Mouse (Mus musculus): Measurements from ENCODE around the gene Kif23. TPM values are rescaled to one million over a fixed set of nuclear protein-coding genes. Genes with fewer than 3 reads are reported as not detected.

The Kif23 gene
- total and polyA plus RNA-seq, 3 experiments, result 0.45 to 0.68 (median 0.52) TPM

DNA sequence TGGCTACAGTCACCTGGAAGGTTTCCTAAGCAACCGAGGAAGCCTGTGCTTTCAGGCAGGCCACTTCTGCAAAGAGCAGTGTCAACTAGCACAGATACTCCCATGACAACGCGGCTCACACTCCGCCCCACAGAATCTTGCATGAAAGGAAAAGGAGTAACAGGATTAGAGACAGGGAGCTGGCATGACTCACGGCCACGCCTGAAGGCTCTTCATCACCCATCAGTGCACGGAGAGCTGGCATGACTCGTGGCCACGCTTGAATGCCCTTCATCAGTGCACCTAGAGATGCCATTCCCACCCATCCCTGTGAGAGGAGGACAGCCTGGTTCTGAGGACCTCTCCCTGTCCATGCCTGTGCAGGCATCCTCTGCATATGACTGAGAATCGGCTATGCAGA, 20.8 kb upstream of the Kif23 start:
- H3K36me3 ChIP-seq (ENCODE audit: control insufficient read depth, insufficient read depth, low read length), result no peaks in the 10 kb centered on the region
- no peak overlapping the region for H3K9ac ChIP-seq (ENCODE audit: low read depth, low read length)
- no peaks in the 10 kb centered on the region for H3K27me3 ChIP-seq (ENCODE audit: control insufficient read depth, insufficient read depth, low read length)
- H3K79me2 ChIP-seq (replicated peaks; ENCODE audit: control insufficient read depth, insufficient read depth, low read length), result no peaks in the 10 kb centered on the region
- WGBS, result 61% methylated on average over 10 of the region's 10 CpGs
- no peak overlapping the region for H3K27ac ChIP-seq
- intact Hi-C loops (cut with DNase I), result loop anchor here (5.0 to 10.0 kb wide), 3 partner anchors 70 to 587 kb away; no protein-coding TSS in a partner anchor
- peak in 1 of 2 experiments; percentile 32 for DNase-seq
- no peaks in the 10 kb centered on the region for H3K4me1 ChIP-seq (ENCODE audit: control insufficient read depth, insufficient read depth, low read length)
- no peak for TF ChIP-seq EP300 (IDR thresholded peaks at IDR 0.05; ENCODE audit: insufficient read depth, low read depth, low read length)
- no peak for TF ChIP-seq POLR2A (IDR thresholded peaks at IDR 0.05; ENCODE audit: insufficient read depth, low read depth, low read length)
- TF ChIP-seq CTCF (IDR thresholded peaks at IDR 0.05), result no peak
- H3K4me3 ChIP-seq, result no peak overlapping the region

DNA sequence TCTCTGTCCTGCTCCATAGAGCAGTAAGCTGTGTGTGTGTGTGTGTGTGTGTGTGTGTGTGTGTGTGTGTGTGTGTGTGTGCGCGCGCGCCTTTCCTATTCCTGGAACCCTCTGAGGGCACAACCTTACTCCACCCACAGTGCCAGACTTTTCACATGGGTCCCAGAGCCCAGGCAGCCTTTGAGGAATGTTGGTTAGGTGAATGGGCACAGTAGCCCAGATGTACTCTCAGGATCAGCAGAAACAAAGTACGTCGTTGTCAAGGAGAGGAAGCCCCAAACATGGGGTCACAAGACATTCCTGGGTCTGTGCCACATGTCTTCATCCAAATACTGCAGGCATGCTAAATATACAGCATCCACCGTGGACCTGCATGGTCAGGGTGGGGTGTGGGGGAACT, 19.4 kb upstream of the Kif23 start:
- intact Hi-C loops (cut with DNase I), result loop anchor here (1.0 to 10.0 kb wide), 4 partner anchors 19 to 589 kb away; no protein-coding TSS in a partner anchor
- Histone ChIP-seq H3K4me1 (ENCODE audit: control insufficient read depth, insufficient read depth, low read length) (no peaks in the 10 kb centered on the region), H3K27ac (no peak overlapping the region), H3K27me3 (ENCODE audit: control insufficient read depth, insufficient read depth, low read length) (no peaks in the 10 kb centered on the region), H3K79me2 (replicated peaks; ENCODE audit: control insufficient read depth, insufficient read depth, low read length) (no peaks in the 10 kb centered on the region), H3K4me3 (no peak overlapping the region), H3K9ac (ENCODE audit: low read depth, low read length) (no peak overlapping the region), H3K36me3 (ENCODE audit: control insufficient read depth, insufficient read depth, low read length) (no peaks in the 10 kb centered on the region)
- WGBS, result 79% methylated on average over 7 of the region's 7 CpGs
- TF ChIP-seq EP300 (IDR thresholded peaks at IDR 0.05; ENCODE audit: insufficient read depth, low read depth, low read length), result no peak
- TF ChIP-seq POLR2A (IDR thresholded peaks at IDR 0.05; ENCODE audit: insufficient read depth, low read depth, low read length), result no peak
- TF ChIP-seq CTCF (IDR thresholded peaks at IDR 0.05), result no peak
- DNase-seq, result no peak

DNA sequence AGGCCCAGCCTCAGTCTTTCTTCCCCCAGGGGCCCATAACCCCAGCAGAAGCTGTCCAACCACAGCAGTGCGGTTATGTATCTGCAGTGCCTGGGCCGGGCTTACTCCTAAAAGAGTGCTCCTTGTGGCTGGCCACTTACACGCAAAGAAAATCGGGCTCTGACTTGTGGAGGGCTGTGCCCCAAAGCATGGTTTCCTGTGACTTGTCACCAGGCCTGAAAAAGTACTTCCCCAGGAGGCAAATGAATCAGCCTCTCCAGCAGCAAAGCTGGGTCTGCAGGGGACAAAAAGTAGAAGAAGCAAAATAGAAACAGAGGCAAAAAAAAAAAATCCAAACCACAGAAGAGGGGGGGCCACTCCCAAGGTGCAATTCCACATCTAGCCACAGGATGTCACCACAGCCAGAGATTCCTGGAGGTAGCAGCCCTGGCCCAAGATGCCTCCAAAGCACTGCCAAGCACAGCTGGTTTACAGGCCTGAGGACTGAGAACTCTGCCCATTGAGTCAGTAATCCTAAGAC, 18.9 kb upstream of the Kif23 start:
- peak; percentile 78 to 80 for DNase-seq
- intact Hi-C loops (cut with DNase I), result loop anchor here (1.0 to 10.0 kb wide), 4 partner anchors 20 to 589 kb away; no protein-coding TSS in a partner anchor
- Histone ChIP-seq H3K79me2 (replicated peaks; ENCODE audit: control insufficient read depth, insufficient read depth, low read length) (no peaks in the 10 kb centered on the region), H3K4me1 (ENCODE audit: control insufficient read depth, insufficient read depth, low read length) (peaks cover 3% of the 10 kb centered on the region; the same call in 1 of the 2 replicates), H3K36me3 (ENCODE audit: control insufficient read depth, insufficient read depth, low read length) (no peaks in the 10 kb centered on the region), H3K9ac (ENCODE audit: low read depth, low read length) (no peak overlapping the region), H3K4me3 (no peak overlapping the region), H3K27me3 (ENCODE audit: control insufficient read depth, insufficient read depth, low read length) (no peaks in the 10 kb centered on the region), H3K27ac (no peak overlapping the region)
- TF ChIP-seq POLR2A (IDR thresholded peaks at IDR 0.05; ENCODE audit: insufficient read depth, low read depth, low read length) (no peak), EP300 (IDR thresholded peaks at IDR 0.05; ENCODE audit: insufficient read depth, low read depth, low read length) (peak; percentile 89), CTCF (IDR thresholded peaks at IDR 0.05) (peak; percentile 96)
- WGBS, result 36% methylated on average over 4 of the region's 4 CpGs

DNA sequence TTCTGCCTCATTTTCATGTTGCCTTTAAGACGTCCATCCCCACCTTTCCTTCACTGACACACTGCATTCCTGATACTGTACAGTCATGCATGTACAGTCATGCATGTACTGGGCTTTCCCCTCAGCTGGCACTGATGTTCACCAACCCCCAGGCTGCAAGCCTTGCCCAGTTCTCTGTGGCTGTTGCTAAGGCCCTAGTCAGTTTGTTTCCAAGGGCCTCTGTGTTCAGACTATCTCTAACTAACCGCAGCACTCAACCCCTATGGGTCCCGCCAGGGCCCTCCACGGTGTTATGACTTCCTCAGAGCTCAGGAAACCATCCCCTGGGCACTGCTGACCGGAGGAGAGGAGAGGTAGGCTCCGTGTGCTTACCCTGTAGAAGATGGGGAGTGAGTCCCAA, 16.8 kb upstream of the Kif23 start:
- DNase-seq, result no peak
- intact Hi-C loops (cut with DNase I), result loop anchor here (10.0 kb wide), 1 partner anchor 591 kb away; no protein-coding TSS in a partner anchor
- Histone ChIP-seq H3K36me3 (ENCODE audit: control insufficient read depth, insufficient read depth, low read length) (no peaks in the 10 kb centered on the region), H3K79me2 (replicated peaks; ENCODE audit: control insufficient read depth, insufficient read depth, low read length) (no peaks in the 10 kb centered on the region), H3K9ac (ENCODE audit: low read depth, low read length) (no peak overlapping the region), H3K4me3 (no peak overlapping the region), H3K4me1 (ENCODE audit: control insufficient read depth, insufficient read depth, low read length) (peaks cover 3% of the 10 kb centered on the region; the same call in 1 of the 2 replicates), H3K27ac (no peak overlapping the region), H3K27me3 (ENCODE audit: control insufficient read depth, insufficient read depth, low read length) (no peaks in the 10 kb centered on the region)
- TF ChIP-seq CTCF (IDR thresholded peaks at IDR 0.05) (no peak), EP300 (IDR thresholded peaks at IDR 0.05; ENCODE audit: insufficient read depth, low read depth, low read length) (no peak), POLR2A (IDR thresholded peaks at IDR 0.05; ENCODE audit: insufficient read depth, low read depth, low read length) (no peak)
- 52% methylated on average over 6 of the region's 6 CpGs for WGBS

DNA sequence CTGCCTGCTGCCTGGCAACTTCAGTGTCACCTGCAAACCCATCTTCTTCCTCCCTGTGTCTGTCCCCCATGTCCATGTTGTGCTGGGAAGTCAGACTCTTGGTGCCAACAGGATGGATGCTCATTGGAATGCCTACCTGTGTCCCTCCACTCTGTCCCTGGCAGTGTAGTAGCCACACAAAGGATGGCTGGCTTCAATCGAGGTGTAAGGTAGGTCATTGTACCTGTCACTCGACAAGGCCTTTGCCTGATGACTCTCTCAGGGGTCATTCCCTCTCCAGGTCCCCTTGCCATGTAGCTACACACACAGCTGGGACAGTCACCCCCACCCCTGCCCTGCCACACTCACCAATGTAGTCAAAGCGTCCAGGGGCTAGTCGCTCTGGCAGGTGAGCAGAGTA, 14.6 kb upstream of the Kif23 start:
- intact Hi-C loops (cut with DNase I), result loop anchor here (10.0 kb wide), 1 partner anchor 594 kb away; no protein-coding TSS in a partner anchor
- H3K79me2 ChIP-seq (replicated peaks; ENCODE audit: control insufficient read depth, insufficient read depth, low read length), result no peaks in the 10 kb centered on the region

DNA sequence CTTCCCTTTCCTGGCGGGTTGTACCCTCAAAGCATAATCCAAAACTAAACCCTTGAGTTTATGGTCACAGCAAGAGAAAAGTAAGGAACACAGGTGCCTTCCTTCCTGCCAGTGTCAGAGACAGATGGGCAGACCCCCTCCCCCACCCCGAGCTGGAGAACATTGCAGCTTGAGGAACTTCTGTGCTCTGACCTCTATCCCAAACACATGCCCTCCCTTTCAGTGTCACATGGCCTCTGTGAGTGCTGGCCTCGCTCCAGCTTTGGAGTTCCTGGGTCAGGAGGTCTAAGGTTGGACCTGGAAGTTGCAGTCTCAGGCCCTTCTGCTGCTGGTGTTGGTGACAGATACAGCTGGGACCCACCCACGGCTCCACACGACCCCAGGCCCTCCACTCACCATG, 14.2 kb upstream of the Kif23 start:
- no peaks in the 10 kb centered on the region for H3K79me2 ChIP-seq (replicated peaks; ENCODE audit: control insufficient read depth, insufficient read depth, low read length)
- 35% methylated on average over 5 of the region's 5 CpGs for WGBS
- no peak overlapping the region for H3K9ac ChIP-seq (ENCODE audit: low read depth, low read length)
- TF ChIP-seq POLR2A (IDR thresholded peaks at IDR 0.05; ENCODE audit: insufficient read depth, low read depth, low read length) (no peak), CTCF (IDR thresholded peaks at IDR 0.05) (no peak), EP300 (IDR thresholded peaks at IDR 0.05; ENCODE audit: insufficient read depth, low read depth, low read length) (no peak)
- intact Hi-C loops (cut with DNase I), result loop anchor here (10.0 kb wide), 1 partner anchor 594 kb away; no protein-coding TSS in a partner anchor
- no peak overlapping the region for H3K27ac ChIP-seq
- no peak overlapping the region for H3K4me3 ChIP-seq
- no peaks in the 10 kb centered on the region for H3K36me3 ChIP-seq (ENCODE audit: control insufficient read depth, insufficient read depth, low read length)
- peak in 1 of 2 experiments; percentile 63 for DNase-seq
- H3K27me3 ChIP-seq (ENCODE audit: control insufficient read depth, insufficient read depth, low read length), result no peaks in the 10 kb centered on the region
- H3K4me1 ChIP-seq (ENCODE audit: control insufficient read depth, insufficient read depth, low read length), result peaks cover 3% of the 10 kb centered on the region; the same call in 1 of the 2 replicates

More for the DNA sequence above, 14.6 kb upstream of the Kif23 start:
- peaks cover 3% of the 10 kb centered on the region; the same call in 1 of the 2 replicates for H3K4me1 ChIP-seq (ENCODE audit: control insufficient read depth, insufficient read depth, low read length)
- no peak overlapping the region for H3K27ac ChIP-seq
- no peaks in the 10 kb centered on the region for H3K36me3 ChIP-seq (ENCODE audit: control insufficient read depth, insufficient read depth, low read length)
- WGBS, result 85% methylated on average over 4 of the region's 4 CpGs
- TF ChIP-seq EP300 (IDR thresholded peaks at IDR 0.05; ENCODE audit: insufficient read depth, low read depth, low read length) (no peak), CTCF (IDR thresholded peaks at IDR 0.05) (no peak), POLR2A (IDR thresholded peaks at IDR 0.05; ENCODE audit: insufficient read depth, low read depth, low read length) (no peak)
- no peak overlapping the region for H3K9ac ChIP-seq (ENCODE audit: low read depth, low read length)
- no peaks in the 10 kb centered on the region for H3K27me3 ChIP-seq (ENCODE audit: control insufficient read depth, insufficient read depth, low read length)
- no peak overlapping the region for H3K4me3 ChIP-seq
- no peak for DNase-seq
